Mouse (Mus musculus) erythroblast, embryonic 14.5 days (primary cell): ENCODE data around the gene Mettl8. TPM values are rescaled to one million over a fixed set of nuclear protein-coding genes. Genes with fewer than 3 reads are reported as not detected.

Experiments
- H3K27me3 ChIP-seq: 2 replicates; pipeline ENCODE4 v1.6.1; 2012; ENCODE audit warnings: inconsistent platforms; ENCODE audit not compliant: control insufficient read depth
- H3K36me3 ChIP-seq: 2 replicates; pipeline ENCODE4 v1.6.1; 2012; ENCODE audit warnings: mild to moderate bottlenecking, inconsistent platforms; ENCODE audit not compliant: control insufficient read depth
- H3K4me1 ChIP-seq: 2 replicates; pipeline ENCODE4 v1.6.1; 2012; ENCODE audit warnings: inconsistent platforms; ENCODE audit not compliant: control insufficient read depth
- H3K4me3 ChIP-seq: replicated peaks from 2 replicates; pipeline ENCODE3; 2012; ENCODE audit warnings: moderate library complexity, mild to moderate bottlenecking, inconsistent platforms
- H3K9me3 ChIP-seq: 2 replicates; pipeline ENCODE4 v1.6.1; 2012; ENCODE audit warnings: low read length, inconsistent platforms, mixed read lengths; ENCODE audit not compliant: control insufficient read depth
- GATA1 ChIP-seq: IDR thresholded peaks from 2 replicates; pipeline ENCODE4 v1.6.1; 2012; ENCODE audit warnings: low read length, inconsistent platforms, mixed read lengths
- TAL1 ChIP-seq: IDR thresholded peaks from 3 replicates; pipeline ENCODE4 v1.6.1; 2012; ENCODE audit warnings: low read length, inconsistent platforms, mixed read lengths
- polyA plus RNA-seq: library from polyadenylated mRNA; stranded (reverse); fragments of >175 nt; gene quantifications from 2 replicates; pipeline ENCODE4 v1.2.3, GENCODE M21; 2012

Mettl8 gene
- polyA plus RNA-seq, 1 experiment, result 0.18 TPM

- no peak for TF ChIP-seq TAL1
- no peak for TF ChIP-seq GATA1
- Histone ChIP-seq H3K36me3 (no peaks in the 10 kb centered on the region), H3K27me3 (no peaks in the 10 kb centered on the region), H3K9me3 (no peaks in the 10 kb centered on the region), H3K4me1 (peaks cover 17% of the 10 kb centered on the region), H3K4me3 (no peak overlapping the region)
Observed at GRCm38 (mm10) chr2:70953616-70954015, 101.8 kb downstream of the Mettl8 start.

- Histone ChIP-seq H3K4me1 (peaks cover 17% of the 10 kb centered on the region), H3K4me3 (no peak overlapping the region), H3K9me3 (no peaks in the 10 kb centered on the region), H3K36me3 (no peaks in the 10 kb centered on the region), H3K27me3 (no peaks in the 10 kb centered on the region)
- TF ChIP-seq TAL1 (no peak), GATA1 (no peak)
Observed at GRCm38 (mm10) chr2:70951944-70952343, 103.4 kb downstream of the Mettl8 start.

- Histone ChIP-seq H3K4me1 (peaks cover 3% of the 10 kb centered on the region), H3K4me3 (no peak overlapping the region), H3K9me3 (no peaks in the 10 kb centered on the region), H3K36me3 (no peaks in the 10 kb centered on the region), H3K27me3 (no peaks in the 10 kb centered on the region; the same call in 1 of the 2 replicates)
- TF ChIP-seq GATA1 (no peak), TAL1 (no peak)
Observed at GRCm38 (mm10) chr2:70944511-70945305, 110.7 kb downstream of the Mettl8 start.

GRCm38 (mm10) chr2:70940826-70941225 is 114.6 kb downstream of the Mettl8 start:
- H3K27me3 ChIP-seq, result no peaks in the 10 kb centered on the region; the same call in 1 of the 2 replicates
- peaks cover 13% of the 10 kb centered on the region for H3K4me1 ChIP-seq
- no peak for TF ChIP-seq TAL1
- no peaks in the 10 kb centered on the region for H3K36me3 ChIP-seq
- H3K4me3 ChIP-seq, result no peak overlapping the region
- H3K9me3 ChIP-seq, result no peaks in the 10 kb centered on the region

GRCm38 (mm10) chr2:70938844-70939494 is 116.4 kb downstream of the Mettl8 start:
- H3K36me3 ChIP-seq, result no peaks in the 10 kb centered on the region
- H3K9me3 ChIP-seq, result no peaks in the 10 kb centered on the region
- no peak for TF ChIP-seq TAL1
- no peak for TF ChIP-seq GATA1
- no peaks in the 10 kb centered on the region for H3K27me3 ChIP-seq
- no peak overlapping the region for H3K4me3 ChIP-seq
- peaks cover 13% of the 10 kb centered on the region for H3K4me1 ChIP-seq

GRCm38 (mm10) chr2:70934772-70935171 is 120.6 kb downstream of the Mettl8 start:
- Histone ChIP-seq H3K27me3 (peaks cover 6% of the 10 kb centered on the region), H3K36me3 (no peaks in the 10 kb centered on the region), H3K4me1 (peaks cover 10% of the 10 kb centered on the region), H3K4me3 (no peak overlapping the region), H3K9me3 (no peaks in the 10 kb centered on the region)
- TF ChIP-seq TAL1 (no peak), GATA1 (no peak)

GRCm38 (mm10) chr2:70933516-70933915 is 121.9 kb downstream of the Mettl8 start:
- H3K36me3 ChIP-seq, result no peaks in the 10 kb centered on the region
- peaks cover 6% of the 10 kb centered on the region for H3K27me3 ChIP-seq
- H3K4me1 ChIP-seq, result no peaks in the 10 kb centered on the region
- no peaks in the 10 kb centered on the region for H3K9me3 ChIP-seq
- H3K4me3 ChIP-seq, result no peak overlapping the region
- TF ChIP-seq GATA1 (no peak), TAL1 (no peak)

GRCm38 (mm10) chr2:70932965-70933364 is 122.4 kb downstream of the Mettl8 start:
- no peaks in the 10 kb centered on the region for H3K36me3 ChIP-seq
- TF ChIP-seq TAL1, result no peak
- no peaks in the 10 kb centered on the region for H3K4me1 ChIP-seq

GRCm38 (mm10) chr2:70930631-70931288 is 124.6 kb downstream of the Mettl8 start:
- Histone ChIP-seq H3K4me3 (no peak overlapping the region), H3K9me3 (peaks cover 2% of the 10 kb centered on the region; the same call in 1 of the 2 replicates), H3K36me3 (no peaks in the 10 kb centered on the region), H3K4me1 (no peaks in the 10 kb centered on the region), H3K27me3 (peaks cover 10% of the 10 kb centered on the region)
- TF ChIP-seq TAL1, result no peak
- TF ChIP-seq GATA1, result no peak

More at GRCm38 (mm10) chr2:70932965-70933364, 122.4 kb downstream of the Mettl8 start:
- H3K4me3 ChIP-seq, result no peak overlapping the region
- H3K27me3 ChIP-seq, result peaks cover 10% of the 10 kb centered on the region
- H3K9me3 ChIP-seq, result peaks cover 2% of the 10 kb centered on the region; the same call in 1 of the 2 replicates
